Mouse (Mus musculus) lung, postnatal 4 days (tissue): ENCODE data around the gene Kdm4a.

Source experiments
- DNase-seq, 2 experiments: peaks; one replicate each; pipeline ENCODE4 v3.0.0; 2021

The Kdm4a gene

GRCm38 (mm10) chr4:118154889-118155288 is 25.0 kb downstream of the Kdm4a start:
- no peak for DNase-seq

- peak; percentile 39 to 43 for DNase-seq
Observed at GRCm38 (mm10) chr4:118152020-118152785, 27.6 kb downstream of the Kdm4a start.

- no peak for DNase-seq
Observed at GRCm38 (mm10) chr4:118150804-118151203, 29.0 kb downstream of the Kdm4a start.

- DNase-seq: no peak
Observed at GRCm38 (mm10) chr4:118149956-118150680, 29.7 kb downstream of the Kdm4a start.

- DNase-seq: no peak
Observed at GRCm38 (mm10) chr4:118149055-118149576, 30.7 kb downstream of the Kdm4a start.

- DNase-seq: no peak
Observed at GRCm38 (mm10) chr4:118148317-118148687, 31.5 kb downstream of the Kdm4a start.

GRCm38 (mm10) chr4:118147547-118148316 is 32.1 kb downstream of the Kdm4a start:
- DNase-seq: no peak

GRCm38 (mm10) chr4:118147090-118147489 is 32.8 kb downstream of the Kdm4a start:
- DNase-seq: no peak

- DNase-seq: peak in 1 of 2 experiments; percentile 43
Observed at GRCm38 (mm10) chr4:118144324-118144723, 35.5 kb downstream of the Kdm4a start.

GRCm38 (mm10) chr4:118143679-118144078 is 36.2 kb downstream of the Kdm4a start:
- no peak for DNase-seq

GRCm38 (mm10) chr4:118141511-118141910 is 38.3 kb downstream of the Kdm4a start:
- no peak for DNase-seq

GRCm38 (mm10) chr4:118138891-118139290 is 41.0 kb downstream of the Kdm4a start:
- peak; percentile 49 to 54 for DNase-seq

GRCm38 (mm10) chr4:118137857-118138256 is 42.0 kb downstream of the Kdm4a start:
- DNase-seq: peak; percentile 23 to 74

GRCm38 (mm10) chr4:118137311-118137710 is 42.5 kb downstream of the Kdm4a start:
- DNase-seq: no peak

GRCm38 (mm10) chr4:118135414-118135813 is 44.4 kb downstream of the Kdm4a start:
- no peak for DNase-seq

- DNase-seq: peak; percentile 97 to 98
Observed at GRCm38 (mm10) chr4:118134485-118135365, 45.1 kb downstream of the Kdm4a start, which contains the start of gene St3gal3. Gene St3gal3 (minus strand): TSS chr4:118134914.

GRCm38 (mm10) chr4:118131329-118131728 is 48.5 kb downstream of the Kdm4a start:
- no peak for DNase-seq

GRCm38 (mm10) chr4:118123030-118123704 is 56.7 kb downstream of the Kdm4a start:
- DNase-seq: no peak

- DNase-seq: no peak
Observed at GRCm38 (mm10) chr4:118122078-118122477, 57.8 kb downstream of the Kdm4a start.

GRCm38 (mm10) chr4:118117565-118117964 is 62.3 kb downstream of the Kdm4a start:
- DNase-seq: no peak

- no peak for DNase-seq
Observed at GRCm38 (mm10) chr4:118116098-118116497, 63.7 kb downstream of the Kdm4a start.
